17 mouse cellular contexts compared by ENCODE assay signal in the genomic region with DNA sequence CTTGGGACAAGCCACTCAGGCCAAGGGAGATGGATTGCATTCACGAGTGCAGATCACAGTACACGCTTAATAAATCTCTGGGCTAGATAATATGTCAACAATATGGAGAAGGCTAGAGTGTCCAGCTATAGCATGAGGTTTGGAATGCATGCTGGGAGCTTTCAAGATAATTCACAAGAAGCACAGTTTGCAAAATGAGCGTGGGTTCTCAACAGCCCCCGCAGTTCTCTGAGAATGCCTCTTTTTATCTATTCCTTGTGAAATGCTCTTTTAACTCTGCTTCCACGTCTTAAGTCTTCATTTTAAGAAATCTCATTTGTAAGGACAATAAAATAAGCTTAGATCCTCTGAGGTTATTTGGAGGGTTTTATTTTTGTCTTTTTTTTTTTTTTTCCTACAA.
A peak's percentile ranks its signal among the peaks of the same experiment; 100 is the strongest.
DNase-seq lines count a peak whose midpoint lies in the region; ATAC-seq lines count a peak whose summit lies in the region.
"Had no signal": no experiment of that assay in that cellular context is flagged by ENCODE, and none has a peak within 500 bp of the region (broad histone marks: within the 10 kb centered on the region; RNA-seq: fewer than 3 reads in every experiment).

No protein-coding gene starts in this region.

- no peak for DNase-seq in frontal cortex, postnatal 10 days (ENCODE audit: low spot score in 2 of 2)
- peak; percentile 4 to 24 for DNase-seq in left cerebral cortex, adult 9 months (ENCODE audit: low spot score in 2 of 2)
- no peak for DNase-seq in left cerebral cortex, postnatal 4 days
- peak; percentile 67 for DNase-seq in brain, adult 2 months (ENCODE audit: low read depth, low spot score)
- peak; percentile 31 to 39 for DNase-seq in right cerebral cortex, postnatal 10 days (ENCODE audit: low spot score in 2 of 2)
- DNase-seq in layer of hippocampus, adult 9-11 months = no peak
- DNase-seq: adrenal gland, postnatal 14 days; B cell, adult 2 months; cerebellum, adult 18-20 months; cerebellum, adult 9-11 months; cerebellum, postnatal 36 days; gastrocnemius, postnatal 14 days; heart, adult 2 months; heart, postnatal 14 days had no signal

- peak; percentile 88 for ATAC-seq in frontal cortex, adult (ENCODE audit: low TSS enrichment)
- ATAC-seq in CD4-positive, CD25-positive, alpha-beta regulatory T cell, adult 4 months = no peak
- ATAC-seq: forebrain, embryonic 16.5 days had no signal

- intact Hi-C loops in left cerebral cortex, postnatal 4 days (cut with DNase I) = no loop called here

Comparison
In these comparisons a context has a peak if more than half of its experiments do, and no peak if none do; other contexts are left out.
1. DNase-seq: peak in left cerebral cortex, adult 9 months (2 of 2), brain, adult 2 months (single experiment) and right cerebral cortex, postnatal 10 days (2 of 2); none in frontal cortex, postnatal 10 days (0 of 2), left cerebral cortex, postnatal 4 days (single experiment) and layer of hippocampus, adult 9-11 months (single experiment).